Mouse (Mus musculus) frontal cortex, postnatal 14 days (tissue): ENCODE data around the gene Clic6.
A peak's percentile ranks its signal among the peaks of the same experiment; 100 is the strongest.

ENCODE experiments used
- DNase-seq, 2 experiments: peaks; one replicate each; pipeline ENCODE4 v3.0.0; 2022; ENCODE audit warnings: low spot score in 2 of 2

Clic6 gene

DNA sequence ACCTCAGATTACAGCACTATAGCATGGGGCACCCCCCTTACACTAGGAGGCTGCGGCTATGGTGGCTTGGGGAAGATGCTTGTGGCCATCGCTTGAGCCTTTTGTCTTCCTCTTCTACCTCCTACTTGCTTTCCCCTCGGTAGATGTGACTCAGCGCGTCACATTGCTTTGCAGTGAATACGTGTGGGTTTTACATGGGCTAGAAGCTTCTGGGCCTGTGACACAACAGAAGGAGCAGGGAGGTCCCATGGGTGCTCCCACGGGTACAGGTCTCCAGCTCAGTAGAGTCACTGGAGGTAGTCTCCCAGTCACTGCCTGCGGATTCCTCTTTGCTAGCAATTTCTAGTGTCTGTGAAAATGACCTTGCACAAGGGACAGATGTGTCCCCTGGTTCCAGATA is 39.1 kb downstream of the Clic6 start:
- DNase-seq: no peak

DNA sequence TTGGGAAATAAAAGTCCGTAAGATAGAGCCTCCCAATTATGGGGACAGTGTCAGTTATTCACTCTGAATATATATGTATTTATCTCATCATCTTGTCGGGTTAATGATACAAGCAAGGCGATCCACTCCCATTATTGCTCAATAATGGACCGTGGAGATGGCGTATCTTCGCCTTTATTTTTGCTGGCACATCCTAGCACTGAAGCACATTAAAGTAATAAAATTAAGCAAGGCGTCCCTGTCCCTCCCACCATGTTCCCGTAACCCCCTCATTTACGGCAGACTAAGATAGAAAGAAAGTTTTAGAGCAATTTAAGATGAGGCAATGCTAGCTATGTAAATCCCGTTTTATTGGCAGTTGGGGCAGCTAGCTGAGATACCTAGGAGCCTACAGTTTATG is 40.4 kb downstream of the Clic6 start:
- no peak for DNase-seq

GRCm38 (mm10) chr16:92535258-92535657 is 49.7 kb downstream of the Clic6 start:
- no peak for DNase-seq

- DNase-seq: no peak
These were observed 52.8 kb downstream of the Clic6 start for GRCm38 (mm10) chr16:92538356-92538755.

DNA sequence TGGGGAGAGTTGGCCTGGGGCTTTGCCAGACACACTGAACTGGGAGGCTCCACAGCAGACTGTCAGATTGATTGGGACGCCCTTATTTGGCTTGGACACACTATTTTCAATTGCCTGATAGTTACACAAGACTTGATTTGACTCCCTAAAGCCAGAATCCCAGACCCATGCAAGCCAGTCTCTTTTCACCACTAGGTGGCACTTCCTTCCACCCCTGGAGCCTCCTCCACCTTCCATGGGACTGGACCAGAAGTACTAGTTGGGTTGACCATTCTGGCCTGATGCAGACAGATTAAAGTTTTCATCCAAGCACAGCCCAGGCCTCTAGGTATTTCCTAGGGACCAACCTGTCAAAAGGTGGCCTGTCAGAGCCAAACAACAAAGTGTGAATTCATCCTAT is 58.7 kb downstream of the Clic6 start:
- no peak for DNase-seq

GRCm38 (mm10) chr16:92548651-92549050 is 63.1 kb downstream of the Clic6 start:
- DNase-seq: no peak

DNA sequence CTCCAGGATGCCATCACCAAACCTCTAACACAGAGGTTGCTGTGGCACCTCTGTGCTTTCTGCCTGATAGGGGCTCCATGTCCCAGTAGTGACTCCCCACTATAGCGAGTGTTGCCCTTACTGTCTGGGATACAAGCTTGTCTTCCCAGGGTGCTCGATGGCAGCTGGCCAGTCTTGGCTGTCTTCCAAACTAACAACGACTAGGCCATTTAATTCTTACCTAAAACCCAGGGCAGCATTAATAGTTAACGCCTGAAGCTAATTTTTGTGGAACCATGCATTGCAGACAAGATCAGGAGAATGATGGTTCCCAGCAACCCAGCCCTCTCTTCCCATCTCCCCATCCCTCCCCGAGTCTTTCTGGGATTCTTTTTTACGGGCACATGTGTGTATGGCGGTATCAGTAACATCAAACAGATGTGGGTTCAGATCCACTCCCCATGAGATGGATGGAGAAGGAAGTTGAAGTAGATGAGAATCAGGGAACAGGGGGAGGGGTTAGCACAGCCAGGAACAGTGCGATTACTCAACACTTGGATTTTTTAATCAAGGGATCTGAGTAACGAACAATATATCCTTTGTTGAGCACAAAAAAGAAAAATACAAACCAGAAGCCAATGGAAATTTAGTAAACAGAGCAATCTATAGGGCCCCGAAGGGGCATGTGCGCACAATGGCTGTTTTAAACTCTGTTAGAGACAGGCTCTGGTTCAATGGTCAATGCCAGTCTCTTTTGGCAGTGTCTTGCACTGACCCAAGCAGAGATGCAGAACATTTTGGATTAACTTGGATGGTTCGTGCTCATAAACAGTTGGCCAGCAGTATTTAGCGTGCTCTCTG is 66.0 kb downstream of the Clic6 start:
- no peak for DNase-seq

DNA sequence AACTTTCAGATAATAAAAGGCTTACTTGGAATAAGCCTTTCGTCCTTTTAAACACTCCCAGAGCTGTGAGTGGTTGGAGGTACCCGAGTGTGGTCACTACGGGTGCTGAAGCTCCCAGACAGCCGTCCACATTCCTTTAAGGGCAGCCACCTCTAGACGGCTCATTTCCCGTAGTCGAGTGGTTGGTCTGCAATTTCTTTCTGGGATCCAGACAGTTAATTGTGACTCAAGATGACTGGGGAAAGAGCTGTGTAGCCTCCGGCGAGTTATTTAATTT is 66.5 kb downstream of the Clic6 start:
- DNase-seq: no peak

DNA sequence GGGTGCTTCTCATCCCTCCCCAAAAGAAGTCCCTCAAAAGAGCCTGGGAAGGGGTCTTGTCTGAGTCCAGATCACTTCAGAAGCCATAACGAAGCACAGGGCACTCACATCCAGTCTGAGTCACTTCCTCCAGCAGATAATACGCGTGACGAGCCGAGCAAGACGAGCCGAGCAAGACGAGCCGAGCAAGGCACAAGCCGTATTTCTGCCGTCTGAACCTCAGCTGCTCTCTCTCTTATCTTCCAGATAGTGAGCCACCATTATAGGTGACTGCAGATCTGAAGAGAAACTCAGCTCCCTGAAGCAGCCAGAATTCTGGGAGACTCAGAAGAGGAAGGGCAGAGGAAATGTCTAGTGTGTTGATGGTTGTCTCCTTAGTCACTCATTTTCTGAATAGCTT is 67.3 kb downstream of the Clic6 start:
- no peak for DNase-seq

GRCm38 (mm10) chr16:92555051-92555450 is 69.5 kb downstream of the Clic6 start:
- DNase-seq: no peak

GRCm38 (mm10) chr16:92565291-92565690 is 79.8 kb downstream of the Clic6 start:
- no peak for DNase-seq

- DNase-seq: peak; percentile 65 to 87
These were observed 80.2 kb downstream of the Clic6 start for GRCm38 (mm10) chr16:92565708-92566107.

GRCm38 (mm10) chr16:92566146-92566545 is 80.6 kb downstream of the Clic6 start:
- no peak for DNase-seq

DNA sequence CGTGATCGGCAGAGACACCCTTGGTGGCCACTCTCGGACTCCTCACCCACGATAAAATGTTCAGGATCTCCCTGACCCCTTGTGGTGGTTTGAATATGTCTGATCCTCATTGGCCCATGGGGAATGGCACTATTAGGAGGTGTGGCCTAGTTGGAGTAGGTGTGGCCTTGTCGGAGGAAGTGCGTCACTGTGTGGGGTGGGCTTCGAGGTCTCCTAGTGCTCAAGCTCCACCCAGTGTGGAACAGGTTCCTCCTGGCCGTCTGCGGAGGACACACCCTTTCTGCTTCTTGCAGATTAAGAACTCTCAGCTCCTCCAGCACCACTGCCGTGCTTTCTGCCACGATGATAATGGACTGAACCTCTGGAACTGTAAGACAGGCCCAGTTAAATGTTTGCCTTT is 85.7 kb downstream of the Clic6 start:
- DNase-seq: no peak

DNA sequence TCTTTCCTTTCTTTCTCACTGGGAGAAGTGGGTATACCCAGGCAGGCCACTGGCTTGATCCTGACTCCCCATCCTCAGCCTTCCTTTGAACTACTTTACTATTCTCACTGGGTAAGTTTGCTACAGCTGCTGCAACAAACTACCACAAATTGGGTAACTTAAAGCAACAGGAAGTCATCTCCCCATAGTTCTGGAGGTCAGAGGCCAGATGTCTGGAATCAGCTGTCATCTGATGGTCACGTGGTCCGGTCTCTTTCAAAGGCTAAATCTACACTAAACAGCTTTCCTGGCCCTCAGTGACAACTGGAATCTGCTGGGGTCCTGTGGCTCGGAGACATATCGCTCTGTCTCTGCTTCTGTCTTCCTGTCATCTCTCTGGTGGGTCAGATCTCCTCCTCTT is 87.7 kb downstream of the Clic6 start:
- no peak for DNase-seq

- no peak for DNase-seq
These were observed 90.3 kb downstream of the Clic6 start for GRCm38 (mm10) chr16:92575792-92576191.

GRCm38 (mm10) chr16:92577381-92577780 is 91.8 kb downstream of the Clic6 start:
- DNase-seq: no peak

- no peak for DNase-seq
These were observed 93.5 kb downstream of the Clic6 start for GRCm38 (mm10) chr16:92578915-92579653.

- no peak for DNase-seq
These were observed 95.4 kb downstream of the Clic6 start for GRCm38 (mm10) chr16:92580981-92581380.

DNA sequence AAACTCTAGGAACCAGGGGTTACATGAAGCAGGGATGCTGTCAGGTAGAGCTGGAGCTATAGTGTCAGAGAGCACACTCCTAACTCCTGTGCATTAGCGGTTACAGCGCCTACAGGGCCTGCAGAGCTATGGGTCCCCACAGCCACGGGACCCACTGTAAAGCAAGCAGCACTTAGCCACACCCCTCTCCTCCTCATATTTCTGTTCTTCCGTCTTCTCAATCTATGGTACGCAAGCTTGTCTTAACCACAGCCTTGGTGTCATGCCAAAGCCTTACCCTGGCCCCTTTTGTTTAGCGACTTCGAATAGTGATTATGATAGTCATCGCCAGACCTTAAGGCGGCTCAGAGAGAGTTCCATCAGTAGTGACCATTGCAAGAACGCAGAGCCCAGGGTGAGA is 96.2 kb downstream of the Clic6 start:
- DNase-seq: no peak

DNA sequence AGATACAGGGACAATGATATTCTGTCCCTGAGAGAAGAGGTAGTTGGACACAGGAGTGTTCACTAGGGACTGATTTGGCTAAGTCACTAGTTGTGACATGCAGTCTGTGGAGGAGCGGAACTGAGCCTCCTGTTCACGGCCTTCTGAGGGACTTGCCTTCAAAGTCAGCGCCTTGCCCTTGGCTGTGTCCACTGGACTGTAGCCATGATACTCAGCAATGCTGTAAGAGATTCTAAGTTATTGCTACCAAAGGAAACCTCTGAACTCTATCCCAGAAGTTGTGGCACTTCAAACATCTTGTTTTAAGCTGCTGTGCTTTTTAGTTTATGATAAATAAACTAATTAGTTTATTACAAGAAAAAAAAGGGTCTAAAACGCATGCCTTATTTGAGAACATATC is 102.3 kb downstream of the Clic6 start:
- no peak for DNase-seq
